ENCODE assay signal across 20 mouse cellular contexts in genomic region chr9:87152641-87153325, GRCm38 (mm10). TPM values are rescaled to one million over a fixed set of nuclear protein-coding genes. Genes with fewer than 3 reads are reported as not detected.
"Had no signal": no experiment of that assay in that cellular context is flagged by ENCODE, and none has a peak within 500 bp of the region (broad histone marks: within the 10 kb centered on the region; RNA-seq: fewer than 3 reads in every experiment).

No protein-coding gene starts in this region.

- H3K4me3 ChIP-seq: kidney, embryonic 15.5 days; limb, embryonic 12.5 days; limb, embryonic 15.5 days; liver, embryonic 13.5 days; midbrain, embryonic 13.5 days; stomach, embryonic 15.5 days had no signal

- H3K4me2 ChIP-seq: kidney, embryonic 15.5 days; limb, embryonic 12.5 days; limb, embryonic 15.5 days; liver, embryonic 13.5 days; midbrain, embryonic 13.5 days; stomach, embryonic 15.5 days had no signal

- H3K36me3 ChIP-seq: kidney, embryonic 15.5 days; limb, embryonic 12.5 days; limb, embryonic 15.5 days; liver, embryonic 13.5 days; midbrain, embryonic 13.5 days; stomach, embryonic 15.5 days had no signal

- DNase-seq: kidney, adult 11 months; kidney, adult 8-10 months; kidney, postnatal 10 days; kidney, postnatal 36 days; left cerebral cortex, postnatal 4 days; liver, embryonic 13.5 days; lung, adult 2 months; lung, postnatal 14 days; lung, postnatal 4 days; right cerebral cortex, postnatal 4 days; thymus, postnatal 25 days had no signal

- H3K9me3 ChIP-seq: kidney, embryonic 15.5 days; limb, embryonic 12.5 days; limb, embryonic 15.5 days; liver, embryonic 13.5 days; midbrain, embryonic 13.5 days; stomach, embryonic 15.5 days had no signal

- H3K4me1 ChIP-seq: kidney, embryonic 15.5 days; limb, embryonic 12.5 days; limb, embryonic 15.5 days; liver, embryonic 13.5 days; midbrain, embryonic 13.5 days; stomach, embryonic 15.5 days had no signal

- ATAC-seq: midbrain, embryonic 13.5 days; midbrain, embryonic 16.5 days had no signal

- H3K9ac ChIP-seq: kidney, embryonic 15.5 days; limb, embryonic 12.5 days; limb, embryonic 15.5 days; liver, embryonic 13.5 days; midbrain, embryonic 13.5 days; stomach, embryonic 15.5 days had no signal

- H3K27ac ChIP-seq: kidney, embryonic 15.5 days; limb, embryonic 12.5 days; limb, embryonic 15.5 days; liver, embryonic 13.5 days; midbrain, embryonic 13.5 days; stomach, embryonic 15.5 days had no signal

- H3K27me3 ChIP-seq: kidney, embryonic 15.5 days; limb, embryonic 12.5 days; limb, embryonic 15.5 days; liver, embryonic 13.5 days; midbrain, embryonic 13.5 days; stomach, embryonic 15.5 days had no signal

RNA-seq across cellular contexts. Expression of gene Mrap2, which starts 8.7 kb away (rescaled TPM):
- total RNA-seq: megakaryocyte progenitor cell, adult 5-6 weeks had no signal
- polyA plus RNA-seq: liver, embryonic 13.5 days; liver, embryonic 16.5 days; neural tube, embryonic 11.5 days had no signal
